Mouse (Mus musculus): ENCODE data around the gene Crxos. TPM values are rescaled to one million over a fixed set of nuclear protein-coding genes. Genes with fewer than 3 reads are reported as not detected.

Gene Crxos
- total RNA-seq (2023) = not detected

GRCm38 (mm10) chr7:15882317-15882716, at the start of gene Crxos:
TSS of gene Crxos (plus strand) at chr7:15882617.

GRCm38 (mm10) chr7:15839578-15839977, 42.8 kb upstream of the Crxos start, which contains the start of gene Obox6:
TSS of gene Obox6 (minus strand) at chr7:15839678.

DNA sequence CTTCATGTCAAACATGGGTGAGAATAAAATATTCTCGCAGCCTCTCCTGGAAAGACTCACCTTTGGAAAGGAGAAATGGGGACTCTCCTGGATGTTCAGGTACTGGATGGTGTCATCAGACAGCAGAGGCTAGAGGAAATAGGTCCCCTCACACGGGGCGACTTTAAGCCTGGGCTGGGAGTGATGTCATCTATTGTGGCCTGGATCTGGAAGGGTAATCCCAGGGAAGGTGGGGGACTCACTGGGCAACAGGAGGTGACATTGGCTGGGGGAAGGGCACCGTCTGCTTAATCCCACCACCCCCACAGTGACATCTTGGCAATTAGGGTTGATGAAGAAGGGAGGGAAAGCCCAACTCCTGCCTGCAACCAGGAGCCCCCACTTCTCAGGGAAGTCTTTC, 2.7 kb upstream of the Crxos start, which contains the start of gene Crx:
TSS of gene Crx (minus strand) at position 213 of the 400 bp plus-strand sequence.

GRCm38 (mm10) chr7:15922220-15922773, 39.9 kb downstream of the Crxos start, which contains the start of gene Selenow:
TSS of gene Selenow (minus strand) at chr7:15922402.

GRCm38 (mm10) chr7:15945721-15946536, 63.5 kb downstream of the Crxos start, which contains the start of gene Nop53:
TSS of gene Nop53 (minus strand) at chr7:15946074.

Other genes with a start within 250 kb of the Crxos start
- gene Obox3, start 242.7 kb upstream of the Crxos start, total RNA-seq (2023) = not detected
- not detected for gene Obox5, start 132.5 kb upstream of the Crxos start, total RNA-seq (2023)
- not detected for gene Obox6, start 42.9 kb upstream of the Crxos start, total RNA-seq (2023)
- gene Crx, start 2.6 kb upstream of the Crxos start, total RNA-seq (2023) = not detected
- gene Selenow, start 39.8 kb downstream of the Crxos start, total RNA-seq (2023) = 100 to 1,000 TPM; 212 to 218 TPM
- gene Nop53, start 63.5 kb downstream of the Crxos start, total RNA-seq (2023) = 100 to 1,000 TPM; 486 to 516 TPM
- gene Ehd2, start 85.0 kb downstream of the Crxos start, total RNA-seq (2023) = under 1 TPM; 0.55 to 0.89 TPM
- gene Bicra, start 165.3 kb downstream of the Crxos start, total RNA-seq (2023) = 10 to 100 TPM; 63.1 to 69.6 TPM
- gene Zfp541, start 179.2 kb downstream of the Crxos start, total RNA-seq (2023) = not detected
- gene Napa, start 215.8 kb downstream of the Crxos start, total RNA-seq (2023) = 100 to 1,000 TPM; 213 to 236 TPM
- gene Kptn, start 237.3 kb downstream of the Crxos start, total RNA-seq (2023) = 10 to 100 TPM; 41.3 to 44.7 TPM
- under 1 TPM; 0.09 TPM for gene Slc8a2, start 247.2 kb downstream of the Crxos start, total RNA-seq (2023)